Mouse (Mus musculus): ENCODE data around the gene Olfr849.

Gene Olfr849

DNA sequence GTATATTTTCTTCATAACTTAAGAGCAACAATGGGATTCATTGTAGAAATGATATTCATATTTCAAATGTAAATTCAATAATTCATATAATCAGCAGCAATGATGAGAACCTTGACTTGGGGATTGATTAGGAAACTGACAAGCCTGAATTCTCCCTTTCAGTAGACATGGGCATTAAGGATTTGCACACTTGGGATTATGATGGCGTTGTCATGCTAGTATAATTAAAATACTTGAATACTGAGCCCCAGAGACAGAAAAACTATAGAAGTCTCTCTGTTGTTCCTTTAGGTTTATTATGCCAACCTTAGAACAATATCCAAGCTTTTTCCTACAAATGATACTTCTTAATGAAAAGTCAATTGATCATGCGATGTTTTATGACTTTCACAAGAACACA, at the start of gene Olfr849:
Gene Olfr849, plus strand, starts transcription at position 301 of the 400 bp plus-strand sequence.
- in situ Hi-C loops (cut with MboI, MseI), result no loop called here

DNA sequence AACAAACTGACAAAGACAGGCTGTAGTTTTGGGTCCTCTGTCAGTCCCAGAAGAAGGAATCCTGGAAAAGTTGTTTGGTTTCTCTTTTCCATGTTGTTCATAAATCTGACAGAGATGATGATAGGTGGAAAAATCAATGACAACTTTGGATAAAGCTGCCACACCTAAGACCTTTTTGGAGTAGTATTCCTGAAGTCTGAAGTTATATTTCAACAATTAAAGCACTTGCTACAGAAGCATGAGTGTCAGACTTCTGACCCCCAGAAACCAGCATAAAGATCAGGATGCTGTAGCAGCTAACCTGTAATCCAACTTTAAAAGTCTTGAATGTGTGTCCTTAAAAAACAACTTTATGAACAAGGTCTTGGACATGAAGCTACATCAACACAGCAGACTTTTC, 38.1 kb downstream of the Olfr849 start, which contains the start of gene Olfr850:
Gene Olfr850, minus strand, starts transcription at position 101 of the 400 bp plus-strand sequence.
- in situ Hi-C loops (cut with MboI, MseI), result no loop called here

DNA sequence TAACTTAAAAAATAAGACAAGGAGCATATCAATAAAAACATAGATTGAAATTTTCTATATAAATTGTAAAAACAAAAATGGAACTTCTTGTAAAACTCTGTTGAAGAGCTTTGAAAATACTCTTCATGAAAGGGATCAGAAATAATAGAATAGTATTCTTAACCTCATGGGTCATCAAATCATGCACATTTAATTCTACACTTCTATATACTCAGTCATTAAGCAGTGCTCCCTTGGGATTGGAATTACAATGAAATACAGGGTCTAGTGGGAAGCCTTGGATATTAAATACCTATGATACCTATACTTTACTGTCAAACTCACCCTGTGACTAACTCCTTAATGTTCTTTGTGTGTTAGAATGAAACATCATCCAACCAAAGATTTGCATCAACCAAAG, 52.9 kb downstream of the Olfr849 start, which contains the start of gene Olfr851:
Gene Olfr851, plus strand, starts transcription at position 301 of the 400 bp plus-strand sequence.
- in situ Hi-C loops (cut with MboI, MseI), result no loop called here

Measured in T-helper 1 cell (primary cell).